Mouse (Mus musculus): ENCODE data around the gene Glod4.

The Glod4 gene

DNA sequence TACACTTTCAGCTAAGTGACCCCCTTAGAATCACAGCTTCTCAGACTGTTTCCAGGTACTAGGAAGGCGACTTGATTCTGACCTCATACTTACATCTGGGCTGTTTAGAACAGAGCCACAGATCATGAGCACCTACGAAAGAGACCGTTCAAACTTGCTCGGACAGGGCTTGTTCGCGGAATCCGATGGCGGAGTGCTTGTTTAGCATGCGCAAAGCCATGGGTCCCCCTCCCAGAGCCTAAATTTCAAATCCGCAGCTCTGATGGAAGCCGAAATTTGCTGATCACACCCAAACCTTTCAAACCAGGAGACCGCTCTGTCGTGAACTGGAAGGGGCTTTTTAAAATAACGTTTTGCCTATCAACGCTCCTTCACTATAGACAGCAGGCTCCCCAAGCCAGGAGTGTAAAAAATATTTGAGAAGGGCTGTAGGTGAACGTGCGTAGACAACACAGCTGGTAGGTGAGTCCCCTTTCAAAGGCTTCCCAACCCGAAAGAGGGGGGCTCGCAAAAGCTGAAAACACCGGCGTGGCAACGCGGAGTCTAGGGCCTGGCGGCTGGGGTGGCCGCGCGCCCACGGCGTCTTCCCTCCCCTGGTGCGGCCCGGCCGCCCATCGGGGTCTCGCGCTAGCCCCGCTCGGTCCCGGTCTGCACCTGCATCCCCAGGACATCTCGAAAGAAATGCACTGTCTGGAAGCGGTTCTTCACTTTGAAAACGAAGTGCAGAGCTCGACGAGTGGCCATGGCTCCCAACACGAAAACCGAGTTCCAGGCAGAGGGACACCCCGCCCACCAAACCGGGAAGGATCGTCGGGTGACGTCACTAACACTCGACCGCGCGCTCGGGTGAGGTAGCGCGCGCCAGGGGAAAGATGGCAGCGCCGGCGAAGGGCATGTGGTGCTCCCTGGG, at the start of gene Glod4, which contains the start of gene Mrm3:
TSS of gene Glod4 (minus strand) at position 825 of the 910 bp plus-strand sequence.
TSS of gene Mrm3 (plus strand) at position 815 of the 910 bp plus-strand sequence.
- DNase-seq (ENCODE audit: low spot score): peak; percentile 88

GRCm38 (mm10) chr11:76292831-76293230, 49.3 kb upstream of the Glod4 start:
- DNase-seq (ENCODE audit: low spot score): no peak

DNA sequence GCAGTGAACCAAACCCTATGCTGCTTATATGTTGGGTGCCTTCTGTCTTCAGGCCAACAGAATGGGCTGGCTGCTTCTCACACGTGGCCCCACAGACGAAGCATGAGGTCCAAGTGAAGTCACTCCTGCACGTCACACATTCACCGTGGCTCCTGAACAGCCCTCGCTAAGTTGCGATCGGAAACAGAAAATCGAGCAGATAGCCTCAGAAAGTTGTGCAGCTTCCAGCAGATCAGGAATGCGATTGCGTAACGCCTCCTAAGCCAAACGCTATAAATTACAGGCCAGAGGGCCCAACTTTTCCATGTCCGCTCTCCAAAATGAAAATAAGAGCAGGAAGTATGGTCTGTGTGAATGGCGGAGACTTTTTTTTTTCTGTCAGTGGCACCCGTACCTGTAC, 48.9 kb upstream of the Glod4 start:
- peak; percentile 53 for DNase-seq (ENCODE audit: low spot score)

DNA sequence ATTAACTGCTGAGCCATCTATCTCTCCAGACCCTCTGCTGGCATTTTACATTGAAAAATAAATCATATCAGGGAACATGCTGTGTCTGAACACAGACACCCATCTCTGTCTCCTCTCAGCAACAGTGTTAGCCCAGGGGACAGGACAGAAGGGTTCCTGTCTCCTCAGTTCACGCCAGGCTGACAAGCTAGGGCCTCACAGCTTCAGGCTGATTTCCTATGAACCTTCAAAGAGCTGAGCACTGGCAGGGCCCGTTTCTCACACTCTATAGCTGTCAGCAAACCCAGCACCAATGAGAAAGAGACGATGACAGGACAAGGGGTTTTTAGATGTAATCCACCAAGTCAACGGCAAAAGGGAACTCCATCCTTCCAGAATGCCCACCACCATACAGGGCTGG, 48.4 kb upstream of the Glod4 start:
- no peak for DNase-seq (ENCODE audit: low spot score)

DNA sequence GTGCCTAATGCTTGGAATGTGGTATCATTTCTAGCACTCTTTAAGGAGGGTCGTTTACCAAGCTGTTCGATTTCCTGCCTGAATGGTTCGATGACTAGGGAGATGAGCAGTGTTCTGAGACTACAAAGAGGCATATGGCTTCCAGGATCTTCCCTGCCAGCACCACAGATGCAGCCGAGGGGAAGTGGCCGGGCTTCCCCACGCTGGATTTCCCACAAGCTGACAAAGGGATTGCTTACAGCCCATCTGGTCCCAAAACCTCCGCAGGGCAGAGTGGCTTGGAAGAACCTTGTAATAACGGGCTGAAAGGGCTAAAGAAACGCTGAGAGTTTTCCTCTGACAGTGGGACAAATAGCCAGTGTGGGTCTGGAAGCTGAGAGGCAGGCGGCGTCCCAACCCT, 46.8 kb upstream of the Glod4 start:
- DNase-seq (ENCODE audit: low spot score): no peak

- no peak for DNase-seq (ENCODE audit: low spot score)
Observed at GRCm38 (mm10) chr11:76288645-76289044, 45.1 kb upstream of the Glod4 start.

- no peak for DNase-seq (ENCODE audit: low spot score)
Observed at GRCm38 (mm10) chr11:76287301-76287700, 43.8 kb upstream of the Glod4 start.

DNA sequence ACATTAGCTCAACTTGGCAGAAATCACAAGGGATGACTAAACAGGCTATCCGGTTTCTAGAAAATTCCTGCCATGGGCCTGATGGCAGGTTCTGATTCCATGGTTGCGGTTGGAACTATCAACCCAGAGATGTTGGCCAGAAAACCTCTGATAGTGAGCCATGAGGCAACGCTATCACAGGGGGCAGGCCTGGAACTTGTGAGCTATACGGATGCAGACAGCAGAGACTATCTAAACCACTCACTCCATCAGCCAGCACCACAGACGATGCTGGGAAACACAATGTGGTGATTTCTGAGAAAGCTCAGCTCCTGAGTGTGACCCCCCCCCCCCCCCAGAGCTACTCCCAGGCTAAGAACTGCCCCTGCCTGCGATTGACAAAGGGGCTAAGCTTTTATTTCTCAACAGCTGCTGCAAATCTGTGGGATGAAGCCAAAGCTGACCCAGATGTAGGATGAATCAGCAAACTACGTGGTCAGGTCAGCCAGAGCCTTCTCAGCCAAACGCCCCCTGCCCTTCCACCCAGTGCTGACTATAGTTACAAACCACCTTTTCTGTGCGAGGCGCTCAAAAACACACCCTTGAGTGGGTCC, 43.1 kb upstream of the Glod4 start:
- no peak for DNase-seq (ENCODE audit: low spot score)

DNA sequence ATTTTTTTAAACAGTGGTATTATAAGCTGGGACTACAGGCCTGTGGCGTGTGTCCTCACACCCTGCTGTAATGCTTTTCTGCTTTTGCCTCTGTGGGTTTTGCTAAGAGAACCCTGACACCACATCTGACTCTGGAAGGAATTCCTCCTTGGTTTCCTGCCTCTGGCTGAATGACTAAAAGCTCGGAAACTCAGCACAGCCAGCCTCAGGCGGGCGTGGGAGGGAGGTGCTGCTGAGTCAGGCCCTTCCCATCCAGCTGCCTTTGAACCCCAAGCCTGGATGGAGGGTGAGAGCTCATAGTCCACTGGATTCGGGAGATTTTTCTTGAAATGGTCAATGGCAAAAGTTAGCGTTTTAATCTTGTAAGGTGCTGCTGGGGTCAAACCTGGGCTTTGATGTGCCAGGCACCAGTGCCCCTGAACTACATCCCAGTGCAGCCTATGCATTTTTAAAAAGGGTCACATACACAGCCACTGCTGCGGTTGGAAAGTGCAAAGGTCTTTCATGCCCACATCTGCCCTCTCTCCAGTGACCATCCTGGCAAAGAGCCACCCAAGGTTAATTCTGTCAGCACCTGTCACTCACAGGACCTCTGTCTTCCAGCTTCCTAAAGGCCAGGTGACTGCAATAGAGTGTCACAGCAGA, 42.0 kb upstream of the Glod4 start:
- no peak for DNase-seq (ENCODE audit: low spot score)

- no peak for DNase-seq (ENCODE audit: low spot score)
Observed at GRCm38 (mm10) chr11:76283841-76284240, 40.3 kb upstream of the Glod4 start.

- DNase-seq (ENCODE audit: low spot score): no peak
Observed at GRCm38 (mm10) chr11:76279971-76280370, 36.4 kb upstream of the Glod4 start.

DNA sequence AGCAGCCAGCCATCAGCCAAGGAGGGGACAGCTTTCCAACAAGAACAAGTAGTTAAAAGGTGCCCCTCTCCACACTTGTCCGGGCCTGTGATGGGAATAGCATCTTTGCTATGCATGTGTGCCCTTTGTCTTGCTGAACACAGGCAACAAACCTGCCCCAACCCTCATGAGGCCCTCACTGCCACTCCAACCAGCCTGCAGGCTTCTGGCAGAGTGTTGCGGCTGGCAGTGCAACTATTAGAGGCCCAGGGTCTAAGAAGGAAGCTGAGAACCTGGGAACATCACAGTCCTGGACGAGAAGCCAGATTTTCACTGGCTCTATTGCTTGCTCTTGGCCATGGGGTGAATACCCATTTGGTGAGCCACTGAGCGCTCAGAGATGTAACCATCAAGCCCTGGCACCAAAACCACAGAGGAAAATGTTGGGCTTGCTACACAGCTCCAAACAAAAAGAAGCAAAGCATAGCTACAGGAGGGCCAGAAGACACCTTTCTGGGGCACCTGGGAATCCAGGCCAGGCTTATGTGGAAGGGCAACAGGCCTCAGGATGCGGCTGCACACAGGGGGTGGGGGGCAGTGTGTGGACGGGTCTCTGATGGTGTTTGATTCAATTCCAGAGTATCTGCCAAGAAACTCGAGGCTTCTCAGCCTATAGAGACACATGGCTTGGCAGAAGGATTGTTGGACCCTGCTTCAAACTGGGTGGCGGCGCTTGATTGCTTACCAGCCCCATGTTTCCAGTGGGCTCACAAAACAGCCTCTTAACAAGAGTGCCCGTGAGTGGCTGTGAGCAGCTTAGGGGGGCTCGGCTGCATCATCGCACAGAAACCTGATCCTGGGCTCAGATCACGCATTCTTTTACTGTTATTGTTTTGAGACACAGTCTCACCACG, 35.7 kb upstream of the Glod4 start:
- DNase-seq (ENCODE audit: low spot score): no peak

DNA sequence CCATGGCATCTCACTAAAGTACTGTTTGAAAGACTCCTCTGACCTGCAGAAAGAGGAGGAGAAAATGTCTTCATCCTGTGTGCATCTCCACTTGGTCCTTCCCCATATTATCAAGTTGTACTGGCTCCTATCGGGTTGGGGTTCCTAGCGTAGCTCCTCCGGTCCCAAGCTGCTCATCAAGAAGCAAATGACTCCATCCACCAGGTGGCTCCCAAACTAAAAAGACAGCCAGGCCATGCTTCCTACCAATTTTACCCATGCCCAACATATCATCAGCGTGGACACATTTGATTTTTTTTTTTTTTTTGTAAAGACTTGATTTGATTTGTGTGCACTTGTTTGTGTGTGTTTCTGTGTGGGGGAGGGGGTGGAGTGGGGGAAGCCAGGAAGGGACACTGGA, 28.9 kb upstream of the Glod4 start:
- DNase-seq (ENCODE audit: low spot score): no peak

GRCm38 (mm10) chr11:76268521-76269065, 25.1 kb upstream of the Glod4 start:
- DNase-seq (ENCODE audit: low spot score): no peak

DNA sequence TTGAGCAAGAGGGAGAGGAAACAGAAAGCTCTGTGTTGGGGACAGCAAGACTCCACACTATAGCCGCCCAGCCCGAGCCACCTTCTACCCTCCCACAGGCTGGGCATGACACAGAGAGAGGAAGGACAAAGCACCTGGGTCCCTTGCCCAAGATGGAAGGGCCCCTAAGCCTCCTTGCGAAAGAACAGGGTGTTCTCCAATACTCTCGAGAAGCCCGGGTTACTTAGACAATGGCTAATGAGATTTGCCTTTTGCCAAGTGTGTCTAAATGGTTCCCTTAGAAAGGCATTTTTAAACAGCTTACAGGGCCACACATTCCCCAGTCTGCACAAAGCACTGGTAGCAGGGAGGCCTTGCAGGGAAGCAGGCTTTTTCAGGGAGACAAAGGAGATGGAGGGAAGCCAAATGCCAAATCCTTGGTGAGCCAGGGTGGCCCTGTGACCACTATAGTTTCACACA, 24.5 kb upstream of the Glod4 start:
- no peak for DNase-seq (ENCODE audit: low spot score)

DNA sequence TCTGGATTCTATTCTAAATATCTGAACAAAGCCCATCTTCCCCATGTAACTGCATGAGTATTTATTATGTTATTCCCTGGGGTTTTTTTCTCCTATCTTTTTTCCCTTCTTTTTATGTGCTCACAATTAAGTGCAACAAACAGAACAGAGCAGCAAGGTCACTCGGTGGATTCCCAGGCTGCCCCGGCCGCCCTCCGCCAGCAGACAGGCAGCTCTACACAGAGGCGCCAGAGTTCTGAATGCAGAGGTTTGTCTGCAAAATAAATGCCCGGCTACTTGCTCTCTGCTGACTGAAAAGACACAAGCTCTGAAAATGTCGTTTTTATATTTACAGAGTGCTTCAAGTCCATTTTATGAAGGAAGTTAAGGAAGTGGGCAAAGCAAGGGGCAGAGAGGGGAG, 24.0 kb upstream of the Glod4 start:
- no peak for DNase-seq (ENCODE audit: low spot score)

DNA sequence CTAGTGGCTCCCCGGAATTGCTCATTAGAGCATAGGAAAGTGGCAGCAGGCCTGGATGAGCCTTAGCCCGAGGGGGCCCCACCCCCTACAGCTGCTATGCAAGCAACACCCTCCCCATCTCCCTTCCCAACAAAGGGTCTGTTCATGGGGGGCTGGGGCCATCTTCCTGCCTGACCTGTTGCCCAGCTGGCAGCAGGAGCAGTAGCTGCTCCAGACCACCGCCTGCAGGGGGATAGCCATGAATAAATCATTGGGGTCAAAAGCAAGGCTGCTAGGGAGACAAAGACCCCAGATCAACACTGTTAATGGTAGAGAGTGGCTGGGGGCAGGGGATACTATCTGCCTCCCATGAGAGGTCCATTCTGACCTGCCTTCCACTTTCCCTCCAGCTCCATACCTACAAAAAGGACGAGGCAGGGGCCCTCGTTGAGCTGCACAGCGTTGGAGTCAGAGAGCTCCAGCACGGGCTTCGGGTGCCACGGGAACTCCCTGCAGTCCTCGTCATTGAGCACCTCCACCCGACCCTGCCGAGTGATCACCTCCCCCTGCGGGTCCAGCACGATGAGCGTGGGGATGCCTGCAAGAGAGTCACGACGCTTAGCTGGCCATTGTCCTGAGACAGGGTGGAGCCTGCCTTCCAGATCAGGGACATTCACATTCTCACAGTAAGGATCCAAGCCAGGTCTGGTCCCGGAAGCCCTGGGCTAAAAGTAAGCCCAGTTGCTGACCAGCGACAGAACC, 19.3 kb upstream of the Glod4 start:
- DNase-seq (ENCODE audit: low spot score): no peak

GRCm38 (mm10) chr11:76261224-76261623, 17.7 kb upstream of the Glod4 start:
- no peak for DNase-seq (ENCODE audit: low spot score)

DNA sequence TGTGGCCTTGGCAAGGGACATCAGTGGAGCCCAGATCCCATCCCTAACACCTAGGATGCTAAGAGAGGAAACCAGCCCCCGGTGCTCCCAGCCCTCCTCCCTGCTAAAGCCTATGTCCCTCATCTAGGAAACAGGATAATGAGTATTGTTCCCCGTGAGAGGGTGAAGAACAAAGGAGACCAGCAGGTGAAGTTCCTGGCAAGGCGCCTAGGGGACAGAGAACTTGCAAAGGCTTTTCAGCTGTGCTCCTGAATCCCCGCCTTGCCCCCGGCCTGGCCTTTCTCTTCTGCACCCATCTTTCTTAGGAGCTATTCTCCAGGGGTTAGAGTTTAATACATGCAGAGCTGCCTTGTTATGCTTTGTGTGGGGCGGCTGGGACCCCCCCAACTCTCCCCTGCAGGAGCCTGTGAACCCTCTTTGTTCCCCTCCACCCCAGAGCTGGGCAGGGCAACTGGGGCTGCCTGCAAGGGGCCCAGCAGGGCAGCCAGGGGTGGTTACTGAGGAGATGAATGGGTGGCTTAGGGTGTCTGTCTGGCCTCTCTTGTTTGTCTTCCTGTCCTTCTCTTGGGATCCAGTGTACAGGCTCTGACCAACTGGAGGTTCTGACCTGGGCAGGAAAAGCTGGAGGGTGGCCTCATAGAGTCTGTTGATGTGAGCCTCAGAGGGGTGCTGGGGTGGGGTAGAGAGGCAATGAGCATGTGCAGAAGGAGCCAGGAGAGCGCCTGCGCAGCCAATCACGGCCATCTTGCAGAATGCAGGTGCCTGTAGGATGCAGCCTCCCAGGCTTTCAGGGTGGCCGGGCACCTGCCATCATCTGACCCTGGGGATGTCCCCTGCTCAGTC, 16.9 kb upstream of the Glod4 start:
- DNase-seq (ENCODE audit: low spot score): no peak

DNA sequence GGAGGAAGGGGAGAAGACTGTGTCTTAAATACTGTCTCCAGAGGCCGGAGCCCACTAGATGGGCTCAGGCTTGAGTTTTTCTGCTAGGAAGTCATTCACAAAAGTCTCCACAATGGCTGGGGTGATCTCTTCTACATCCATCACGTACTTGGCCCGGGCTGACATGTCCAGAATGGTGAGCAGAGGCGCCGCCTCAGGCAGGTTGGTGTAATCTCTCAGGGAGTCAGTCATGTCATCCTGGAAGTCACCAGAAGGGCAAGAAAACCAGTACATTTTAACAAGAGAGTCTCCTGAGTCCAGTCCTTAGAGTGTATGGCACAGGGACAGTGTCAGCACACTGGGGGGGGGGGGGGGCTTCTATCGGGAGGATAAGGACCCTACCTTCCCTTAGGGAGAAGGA, 15.0 kb upstream of the Glod4 start:
- no peak for DNase-seq (ENCODE audit: low spot score)

All from yolk sac, embryonic 10.5 days (tissue).